Mouse (Mus musculus) T-helper 17 cell (primary cell): ENCODE results near the gene Smim1.

ENCODE experiments used
- in situ Hi-C, 2 experiments: fragments of 300-600 bp; cut with MboI, MseI; formaldehyde crosslinking; loops; 1 replicate in 1 of 2; 2 replicates in 1 of 2; pipeline ENCODE4 v1.15.1; 2025; ENCODE audit warnings: high pct_unique_total_duplicates in 2 of 2

The Smim1 gene

GRCm38 (mm10) chr4:154025641-154026440 is at the start of gene Smim1:
Gene Smim1 (minus strand): TSS chr4:154026230.
- in situ Hi-C loops = no loop called here

DNA sequence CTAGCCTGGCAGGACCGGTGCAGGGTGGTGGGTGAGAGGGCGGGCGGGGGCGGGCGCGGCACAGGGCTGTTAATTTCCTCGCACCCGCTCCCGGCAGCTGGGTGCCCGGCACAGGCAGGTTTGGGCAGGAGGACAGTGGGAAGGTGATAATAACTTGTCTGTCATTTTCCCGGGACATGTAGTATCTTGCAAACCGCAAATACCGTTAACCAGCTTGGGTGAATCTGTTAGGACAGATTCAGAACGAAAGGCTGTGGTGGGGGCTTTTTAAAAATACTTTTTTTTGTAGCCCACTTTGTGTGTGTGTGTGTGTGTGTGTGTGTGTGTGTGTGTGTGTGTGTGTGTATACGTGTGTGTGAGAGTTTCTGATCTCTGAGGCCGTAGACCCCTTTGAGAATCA is 45.9 kb upstream of the Smim1 start:
- in situ Hi-C loops = no loop called here

DNA sequence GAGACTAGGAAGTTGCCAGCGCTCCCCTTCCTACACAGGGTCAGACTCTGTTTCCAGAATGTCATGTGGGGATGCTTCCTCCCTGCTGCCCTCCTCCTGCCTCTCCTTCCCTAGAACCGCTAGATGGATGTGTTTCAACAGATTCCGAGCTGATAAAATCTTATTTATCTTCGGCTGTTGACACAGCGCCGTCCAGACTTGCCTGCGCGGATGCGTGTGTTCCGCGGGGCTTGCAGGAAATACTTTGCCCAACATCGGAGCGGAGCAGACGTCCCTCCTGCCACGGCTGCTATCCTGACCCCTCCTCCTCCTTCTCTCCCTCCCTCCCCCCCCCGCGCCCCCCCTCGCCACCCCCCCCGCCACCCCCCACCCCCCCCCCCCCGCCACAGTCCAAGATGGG is 45.5 kb upstream of the Smim1 start:
- in situ Hi-C loops = no loop called here

GRCm38 (mm10) chr4:154070896-154071295 is 44.9 kb upstream of the Smim1 start:
- in situ Hi-C loops = no loop called here

GRCm38 (mm10) chr4:154064827-154065773 is 39.1 kb upstream of the Smim1 start:
- in situ Hi-C loops = loop anchor here in 1 of 2 experiments (5.0 kb wide), 1 partner anchor 142 kb away; no protein-coding TSS in a partner anchor

DNA sequence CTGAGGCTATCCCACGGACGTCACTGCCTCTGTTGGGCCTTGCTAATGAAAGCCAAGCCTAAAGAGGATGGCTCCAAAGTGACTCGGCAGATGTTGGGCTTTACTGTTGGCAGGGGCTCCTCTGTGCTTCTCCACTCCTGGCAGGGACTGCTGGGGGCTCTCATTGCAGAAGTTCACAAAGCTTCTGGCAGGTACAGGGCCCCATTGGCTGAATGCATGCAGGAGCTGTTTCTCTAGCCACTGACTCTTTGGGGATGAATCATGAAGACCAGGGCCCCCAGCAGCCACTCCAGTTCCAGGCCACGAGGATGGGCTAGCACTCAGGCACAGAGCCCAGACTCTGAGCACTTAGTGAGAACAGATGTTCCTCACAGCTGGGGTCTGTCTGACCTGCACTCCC is 31.7 kb upstream of the Smim1 start:
- in situ Hi-C loops = no loop called here

DNA sequence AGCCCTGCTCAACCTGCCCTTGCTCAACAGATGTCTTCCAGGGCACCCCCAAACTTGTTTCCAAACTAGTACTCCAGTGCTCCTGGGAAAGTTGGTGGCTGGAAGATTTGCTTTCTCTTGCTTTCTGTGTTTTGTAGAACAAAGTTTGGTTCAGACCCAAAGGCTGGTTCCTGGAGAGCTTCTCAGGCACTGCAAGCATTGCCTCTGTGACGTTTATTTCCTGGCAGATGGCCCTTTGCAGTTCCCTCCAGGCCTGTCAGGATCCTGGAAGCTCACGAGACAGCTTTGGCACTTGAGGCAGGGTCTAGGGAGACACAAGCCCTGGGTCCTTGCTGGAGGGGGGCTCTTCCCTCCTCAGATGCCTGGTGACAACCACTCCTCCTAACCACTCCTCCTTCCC is 30.6 kb upstream of the Smim1 start:
- in situ Hi-C loops = no loop called here

DNA sequence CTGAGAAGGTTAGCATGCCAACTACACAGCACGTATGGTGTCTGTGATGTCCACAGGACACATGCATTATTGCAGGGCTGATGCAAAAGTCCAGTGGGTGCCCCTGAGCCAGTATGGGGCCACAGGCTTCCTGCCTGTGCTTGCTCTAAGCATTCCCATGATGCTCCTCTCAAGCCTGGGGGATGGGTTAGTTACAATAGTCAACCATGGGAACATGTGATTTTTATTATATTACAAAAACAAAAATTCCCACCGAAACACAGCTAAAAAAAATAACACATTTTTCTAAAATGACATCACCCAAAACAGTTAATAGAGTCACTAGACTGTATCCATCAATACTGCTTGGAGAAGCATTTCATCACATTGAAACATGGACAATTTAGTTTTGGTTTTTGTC is 30.0 kb upstream of the Smim1 start:
- in situ Hi-C loops = no loop called here

GRCm38 (mm10) chr4:154055482-154055881 is 29.5 kb upstream of the Smim1 start:
- in situ Hi-C loops = no loop called here

GRCm38 (mm10) chr4:154053065-154053464 is 27.0 kb upstream of the Smim1 start:
- in situ Hi-C loops = loop anchor here in 1 of 2 experiments (5.0 kb wide), 1 partner anchor 154 kb away; no protein-coding TSS in a partner anchor

- in situ Hi-C loops = loop anchor here in 1 of 2 experiments (5.0 kb wide), 1 partner anchor 156 kb away; no protein-coding TSS in a partner anchor
Observed at GRCm38 (mm10) chr4:154051401-154051800, 25.4 kb upstream of the Smim1 start.

GRCm38 (mm10) chr4:154045837-154046236 is 19.8 kb upstream of the Smim1 start:
- in situ Hi-C loops = no loop called here

DNA sequence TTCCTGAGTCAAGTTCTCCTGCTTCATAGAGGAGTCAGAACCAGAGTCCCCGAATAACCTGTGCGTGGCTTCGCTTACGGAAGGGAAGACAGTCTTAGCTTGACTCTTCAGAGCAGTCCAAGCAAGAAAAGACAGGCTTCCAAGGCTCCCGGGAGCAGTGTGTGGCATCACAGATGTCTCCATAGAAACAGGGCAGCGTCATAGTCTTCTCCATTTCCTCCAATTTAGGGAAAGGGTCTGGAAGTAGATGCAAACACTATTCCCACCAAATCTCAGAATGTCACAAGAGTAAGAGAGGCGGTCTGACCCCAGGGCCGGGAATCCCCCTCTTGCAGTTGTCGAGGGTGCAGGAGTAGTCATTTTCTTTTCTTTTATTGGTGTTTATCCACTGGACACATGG is 16.5 kb upstream of the Smim1 start, which contains the start of gene Ccdc27:
TSS of gene Ccdc27 (minus strand) at position 101 of the 400 bp plus-strand sequence.
- in situ Hi-C loops = no loop called here

GRCm38 (mm10) chr4:154037123-154037522 is 11.1 kb upstream of the Smim1 start:
- in situ Hi-C loops = no loop called here

DNA sequence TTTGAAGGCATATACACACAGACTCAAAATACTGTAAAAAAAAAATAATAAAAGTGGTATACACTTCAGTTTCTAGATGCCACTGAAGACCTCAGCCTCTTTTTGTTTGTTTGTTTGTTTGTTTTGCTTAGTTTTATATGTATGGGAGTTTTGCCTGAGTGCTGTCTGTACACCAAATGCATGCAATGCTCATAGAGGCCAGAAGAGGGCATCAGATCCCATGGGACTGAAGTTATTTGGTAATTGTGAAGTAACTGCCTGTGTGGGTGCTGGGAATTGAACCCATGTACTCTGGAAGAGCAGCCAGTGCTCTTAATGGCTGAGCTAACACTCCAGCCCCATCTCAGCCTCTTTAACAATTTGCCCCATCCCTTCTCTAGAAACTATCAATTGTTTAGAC is 2.6 kb upstream of the Smim1 start:
- in situ Hi-C loops = no loop called here

GRCm38 (mm10) chr4:154028066-154028465 is 2.0 kb upstream of the Smim1 start:
- in situ Hi-C loops = no loop called here

GRCm38 (mm10) chr4:154026441-154026761 is 371 bp upstream of the Smim1 start:
- in situ Hi-C loops = no loop called here

- in situ Hi-C loops = no loop called here
Observed at GRCm38 (mm10) chr4:154024729-154025521, 1.1 kb downstream of the Smim1 start.

DNA sequence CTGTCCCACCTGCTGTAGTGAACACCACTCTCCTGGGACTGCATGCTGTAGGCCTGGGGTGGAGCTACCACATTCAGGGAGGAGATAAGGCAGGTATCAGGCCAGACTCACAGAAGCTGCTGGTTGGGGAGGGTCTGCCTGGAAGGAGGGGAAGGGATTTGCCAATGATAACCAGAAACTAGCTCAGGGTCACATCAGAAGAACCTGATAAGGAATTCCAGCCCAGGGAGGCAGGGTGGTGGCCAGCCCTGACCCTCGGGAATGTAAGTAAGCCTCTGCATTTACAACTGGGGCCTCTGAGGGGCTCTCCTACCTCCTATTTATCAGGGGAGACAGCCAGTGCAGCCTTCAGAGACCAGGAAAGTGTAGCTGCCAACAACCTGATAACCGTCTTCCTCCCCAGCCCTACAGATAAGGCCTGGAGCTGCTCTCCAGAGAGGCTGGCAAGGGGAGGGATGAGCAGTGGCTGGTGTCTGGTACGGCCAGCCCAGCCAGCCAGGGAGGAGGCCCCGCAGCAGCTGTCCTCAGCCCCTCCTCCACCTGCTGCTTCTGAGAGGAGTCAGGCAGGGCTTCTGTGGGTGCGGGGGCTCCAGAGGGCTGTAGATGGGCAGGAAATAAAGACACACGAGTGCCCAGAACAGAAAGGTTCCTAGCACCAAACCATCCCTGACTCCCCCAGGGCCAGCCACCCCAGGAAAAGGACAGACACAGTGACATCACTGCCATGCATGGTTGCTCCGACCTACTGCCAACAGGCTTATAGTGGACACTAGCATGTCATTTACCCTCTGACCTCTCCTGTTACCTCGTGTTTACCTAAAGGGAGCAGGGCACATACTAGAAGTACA is 2.1 kb downstream of the Smim1 start:
- in situ Hi-C loops = no loop called here

DNA sequence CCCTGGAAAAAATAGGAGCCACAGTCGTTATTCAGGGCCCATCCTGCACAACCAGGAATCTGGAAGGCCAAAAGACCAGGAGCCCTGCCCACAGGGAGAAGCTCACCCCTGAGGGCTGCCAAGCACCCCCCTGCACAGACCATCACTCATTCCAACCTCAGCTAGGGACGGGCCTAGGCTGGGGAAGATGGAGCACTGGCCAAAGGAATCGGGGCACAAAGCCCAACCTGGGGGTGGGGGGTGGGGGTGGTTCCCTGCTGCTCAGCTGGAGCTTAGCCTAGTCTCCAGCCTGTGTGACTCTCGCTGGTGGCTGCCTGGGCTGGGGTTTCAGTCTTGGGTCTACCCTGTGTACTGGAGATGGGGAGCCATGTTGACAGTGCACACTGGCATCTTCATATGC is 3.2 kb downstream of the Smim1 start:
- in situ Hi-C loops = no loop called here

GRCm38 (mm10) chr4:154022407-154022806 is 3.6 kb downstream of the Smim1 start:
- in situ Hi-C loops = no loop called here
